Mouse (Mus musculus): ENCODE measurements around the gene Itsn2. TPM values are rescaled to one million over a fixed set of nuclear protein-coding genes. Genes with fewer than 3 reads are reported as not detected.
A peak's percentile ranks its signal among the peaks of the same experiment; 100 is the strongest.
"Not testable (repeated sequence)": the region's sequence is repeated elsewhere in the genome, so short reads cannot be mapped to it uniquely, and the experiment has no call there.

Itsn2 gene
- total RNA-seq, 2 experiments from 2014 or later = 27.1 to 60.5 TPM

DNA sequence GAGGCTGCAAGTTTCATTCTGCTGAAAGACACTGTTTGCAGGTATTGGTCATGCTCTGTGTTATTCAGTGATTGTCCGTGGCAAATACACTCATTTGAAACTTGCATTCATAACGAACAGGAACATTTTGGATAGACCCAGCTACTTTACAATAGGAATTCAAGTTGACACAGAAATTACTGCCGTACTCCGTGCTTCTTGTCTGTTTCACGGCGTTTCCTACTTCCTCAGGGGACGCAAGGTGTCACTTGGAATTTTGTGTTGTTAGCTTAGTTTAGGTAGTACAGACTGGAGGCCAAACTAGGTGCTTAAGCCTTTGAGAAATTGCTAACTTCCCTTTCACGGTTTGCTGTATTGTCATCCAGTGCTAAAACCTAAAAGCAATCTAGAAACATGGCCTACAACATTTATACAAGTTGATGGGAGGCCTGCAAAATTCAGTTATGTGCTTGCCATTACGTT, 1.5 kb downstream of the Itsn2 start:
- no peak for ATAC-seq (replicated peaks; ENCODE audit: low FRiP score, poor library complexity, severe bottlenecking)

DNA sequence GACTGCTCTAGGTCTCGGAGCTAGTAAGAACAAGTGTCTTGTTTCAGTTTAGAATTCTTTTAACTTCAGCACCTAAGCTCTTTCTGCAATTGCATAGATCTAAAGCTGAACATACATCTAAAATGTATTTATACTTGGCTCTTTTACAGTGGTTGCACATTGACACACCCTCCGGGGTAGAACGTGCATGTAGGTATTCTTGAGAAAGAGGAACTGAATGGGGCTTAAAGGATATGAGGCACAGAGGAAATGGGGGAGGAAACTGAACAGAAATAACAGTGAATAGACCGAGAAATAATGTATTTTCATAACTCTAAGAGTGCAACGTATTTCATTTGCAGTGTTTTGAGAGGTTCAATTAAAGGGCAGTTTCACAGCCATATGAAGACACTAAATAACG, 2.6 kb downstream of the Itsn2 start:
- no peak for ATAC-seq (replicated peaks; ENCODE audit: low FRiP score, poor library complexity, severe bottlenecking)

DNA sequence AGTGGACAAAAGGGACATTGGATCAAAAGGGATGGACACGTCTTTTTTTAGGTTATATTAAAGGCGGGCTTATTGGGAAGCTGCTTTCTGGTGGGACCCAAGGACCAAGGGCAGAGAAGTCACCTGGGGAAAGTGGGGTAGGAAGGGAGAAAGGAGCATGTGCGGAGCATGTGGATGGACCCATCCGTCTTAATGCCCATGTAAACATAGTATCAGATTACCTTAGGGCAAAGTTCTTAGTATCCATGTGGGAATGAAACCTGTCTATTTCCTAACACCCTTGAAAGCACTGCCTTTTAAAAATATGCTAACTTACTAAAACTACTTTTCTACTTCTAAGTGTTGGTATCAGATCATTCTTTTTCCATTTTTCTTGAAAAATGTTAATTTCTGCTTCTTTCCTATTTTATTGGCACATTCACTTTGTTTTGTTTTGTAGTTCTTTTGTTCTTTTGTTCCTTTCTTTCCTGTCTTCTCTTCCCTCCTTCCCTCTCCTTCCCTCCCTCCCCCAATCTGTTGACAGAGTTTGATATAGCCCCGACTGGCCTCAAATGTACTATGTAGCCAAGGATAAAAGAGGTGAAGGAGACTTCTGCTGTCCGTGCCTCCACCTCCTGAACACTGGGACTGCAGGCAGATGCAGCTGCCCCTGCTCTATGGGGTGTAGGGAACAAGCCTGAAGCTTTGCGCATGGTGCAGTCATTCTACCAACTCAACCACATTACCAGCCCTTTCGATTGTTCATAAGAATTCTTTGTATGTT, 6.4 kb downstream of the Itsn2 start:
- no peak for ATAC-seq (replicated peaks; ENCODE audit: low FRiP score, poor library complexity, severe bottlenecking)

DNA sequence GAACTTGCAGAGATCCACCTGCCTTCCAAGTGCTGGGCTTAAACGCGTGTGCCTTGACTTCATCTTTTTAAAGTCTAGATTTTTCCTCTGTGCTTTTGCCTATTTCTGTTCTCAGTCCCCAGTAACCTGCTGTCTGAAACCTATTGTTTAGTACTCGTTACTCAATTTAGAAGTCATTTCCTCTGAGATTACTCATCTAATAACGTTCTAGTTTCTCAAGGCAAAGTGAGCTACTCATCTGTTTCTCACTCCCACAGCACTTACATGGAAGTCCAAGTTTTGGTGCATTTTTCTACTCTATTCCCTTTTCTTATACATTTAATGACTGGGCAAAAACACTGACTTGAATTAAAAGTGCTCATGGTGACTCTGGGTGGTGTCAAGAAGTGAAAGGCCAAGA, 7.3 kb downstream of the Itsn2 start:
- ATAC-seq (replicated peaks; ENCODE audit: low FRiP score, poor library complexity, severe bottlenecking) = no peak

DNA sequence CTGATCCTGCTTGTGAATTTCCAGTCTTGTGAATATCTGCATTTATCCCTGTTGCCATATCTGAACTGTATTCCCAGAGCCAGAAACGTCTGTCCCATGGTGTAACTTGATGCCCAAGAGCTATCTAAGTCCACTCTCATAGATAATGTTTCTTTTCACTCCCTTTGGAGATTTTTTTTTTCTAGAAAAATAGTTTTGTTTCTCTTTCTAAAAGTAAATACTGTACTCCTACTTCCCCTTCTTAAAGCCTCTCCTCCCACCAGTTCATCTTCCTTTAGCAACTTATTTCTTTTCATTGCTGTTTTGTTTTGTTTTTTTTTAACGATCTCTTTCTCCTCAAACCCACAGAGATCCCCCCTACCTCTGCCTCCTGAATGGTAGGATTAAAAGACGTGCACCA, 14.2 kb downstream of the Itsn2 start:
- no peak for ATAC-seq (replicated peaks; ENCODE audit: low FRiP score, poor library complexity, severe bottlenecking)

DNA sequence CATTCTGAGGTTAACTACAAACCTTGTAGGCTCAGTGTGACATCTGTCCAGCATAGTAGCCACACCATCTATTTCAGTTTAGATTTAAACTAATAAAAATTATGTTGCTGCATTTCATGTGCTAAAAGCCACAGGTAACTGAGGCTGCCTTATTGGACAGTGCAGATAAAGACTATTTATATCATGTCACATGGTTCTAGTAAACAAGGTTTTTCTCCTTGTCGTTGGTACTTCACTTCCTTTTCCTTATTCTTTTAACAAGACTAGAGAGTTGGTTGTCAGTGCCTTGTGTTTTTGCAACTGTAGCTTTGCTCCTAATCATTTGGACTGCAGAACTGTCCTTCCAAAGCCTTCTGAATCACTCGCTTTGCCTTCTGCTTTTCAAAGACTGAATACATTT, 22.3 kb downstream of the Itsn2 start:
- ATAC-seq (replicated peaks; ENCODE audit: low FRiP score, poor library complexity, severe bottlenecking) = no peak

DNA sequence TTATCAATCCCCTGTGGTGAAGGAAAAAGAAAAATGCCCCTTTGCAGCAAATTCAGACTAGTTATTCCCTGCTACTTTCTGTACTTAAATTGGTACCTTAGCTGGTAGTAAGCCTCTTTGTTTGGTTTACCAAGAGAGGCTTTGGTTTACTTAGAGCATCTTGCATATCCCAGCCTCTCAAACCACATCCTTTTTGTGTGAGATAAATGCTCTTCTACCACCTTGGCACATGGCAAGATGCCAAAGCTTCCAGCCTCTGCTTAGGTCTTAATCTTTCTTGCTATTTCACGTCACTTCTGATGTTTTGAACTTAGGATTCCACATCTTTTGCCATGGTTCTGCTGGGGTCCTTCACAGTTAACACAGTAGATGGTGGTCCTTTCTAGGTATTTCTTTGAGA, 31.8 kb downstream of the Itsn2 start:
- no peak for ATAC-seq (replicated peaks; ENCODE audit: low FRiP score, poor library complexity, severe bottlenecking)

DNA sequence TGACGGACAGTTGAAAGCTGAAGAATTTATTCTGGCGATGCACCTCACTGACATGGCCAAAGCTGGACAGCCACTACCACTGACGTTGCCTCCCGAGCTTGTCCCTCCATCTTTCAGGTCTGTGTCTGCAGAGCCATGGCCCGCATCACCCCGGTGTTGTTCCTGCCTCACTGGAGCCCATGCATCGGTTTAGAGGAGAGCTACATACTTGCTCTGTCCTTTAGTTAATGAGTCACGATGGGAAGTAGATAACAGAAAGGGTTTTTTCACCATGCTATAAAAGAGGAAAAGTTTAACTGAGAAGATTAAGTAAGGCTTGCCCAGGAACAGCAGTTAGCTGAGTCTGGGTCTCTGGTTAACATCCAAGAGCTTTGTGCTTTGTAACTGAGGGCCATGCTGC, 40.5 kb downstream of the Itsn2 start:
- no peak for ATAC-seq (replicated peaks; ENCODE audit: low FRiP score, poor library complexity, severe bottlenecking)

DNA sequence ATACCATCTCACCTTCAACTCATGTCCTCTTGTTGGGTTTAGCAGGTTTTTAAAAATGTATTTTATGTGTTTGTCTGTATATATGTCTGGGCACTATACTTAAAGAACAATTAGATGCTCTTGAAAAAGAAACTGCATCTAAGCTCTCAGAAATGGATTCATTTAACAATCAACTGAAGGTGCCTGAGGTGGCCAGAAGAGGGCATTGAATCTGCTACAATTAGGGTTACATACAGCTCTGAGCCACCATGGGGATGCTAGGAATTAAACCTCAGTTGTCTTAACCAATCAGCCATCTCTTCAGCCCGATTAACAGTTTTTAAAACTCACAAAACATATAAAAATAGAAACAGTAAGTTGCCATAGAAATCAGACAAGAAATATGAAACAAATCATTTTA, 46.0 kb downstream of the Itsn2 start:
- no peak for ATAC-seq (replicated peaks; ENCODE audit: low FRiP score, poor library complexity, severe bottlenecking)

DNA sequence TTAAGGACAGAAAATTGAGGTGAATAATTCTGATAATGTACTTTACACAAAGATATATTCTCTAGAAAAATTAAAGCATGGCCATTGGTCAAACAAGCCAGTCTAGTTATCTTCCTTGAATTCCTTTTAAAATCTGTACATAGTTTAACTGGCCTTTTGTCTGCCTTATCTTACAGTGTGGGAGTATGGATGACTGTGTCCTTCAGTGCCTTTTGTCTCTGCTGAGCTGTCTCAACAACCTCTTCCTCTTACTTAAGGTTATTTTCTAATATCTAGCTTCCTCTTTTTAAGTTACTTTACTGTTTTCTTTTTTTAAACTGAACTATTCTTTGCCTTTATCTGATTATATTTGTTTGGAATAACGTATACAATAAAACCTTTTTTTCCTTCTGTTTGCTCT, 48.3 kb downstream of the Itsn2 start:
- ATAC-seq (replicated peaks; ENCODE audit: low FRiP score, poor library complexity, severe bottlenecking) = no peak

DNA sequence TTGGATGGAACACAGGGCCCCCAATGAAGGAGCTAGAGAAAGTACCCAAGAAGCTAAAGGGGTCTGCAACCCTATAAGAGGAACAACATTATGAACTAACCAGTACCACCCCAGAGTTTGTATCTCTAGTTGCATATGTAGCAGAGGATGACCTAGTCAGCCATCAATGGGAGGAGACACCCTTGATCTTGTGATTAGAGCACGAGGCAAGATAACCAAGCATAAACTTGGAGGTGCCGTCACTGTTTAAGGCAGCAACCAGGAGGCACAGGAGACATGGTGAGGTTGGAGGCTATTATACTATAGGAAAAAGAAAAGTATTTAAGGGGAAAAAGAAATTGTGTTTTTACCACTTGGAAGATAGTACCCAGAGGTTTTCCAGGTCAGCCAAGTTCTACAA, 64.4 kb downstream of the Itsn2 start:
- ATAC-seq (replicated peaks; ENCODE audit: low FRiP score, poor library complexity, severe bottlenecking) = no peak

DNA sequence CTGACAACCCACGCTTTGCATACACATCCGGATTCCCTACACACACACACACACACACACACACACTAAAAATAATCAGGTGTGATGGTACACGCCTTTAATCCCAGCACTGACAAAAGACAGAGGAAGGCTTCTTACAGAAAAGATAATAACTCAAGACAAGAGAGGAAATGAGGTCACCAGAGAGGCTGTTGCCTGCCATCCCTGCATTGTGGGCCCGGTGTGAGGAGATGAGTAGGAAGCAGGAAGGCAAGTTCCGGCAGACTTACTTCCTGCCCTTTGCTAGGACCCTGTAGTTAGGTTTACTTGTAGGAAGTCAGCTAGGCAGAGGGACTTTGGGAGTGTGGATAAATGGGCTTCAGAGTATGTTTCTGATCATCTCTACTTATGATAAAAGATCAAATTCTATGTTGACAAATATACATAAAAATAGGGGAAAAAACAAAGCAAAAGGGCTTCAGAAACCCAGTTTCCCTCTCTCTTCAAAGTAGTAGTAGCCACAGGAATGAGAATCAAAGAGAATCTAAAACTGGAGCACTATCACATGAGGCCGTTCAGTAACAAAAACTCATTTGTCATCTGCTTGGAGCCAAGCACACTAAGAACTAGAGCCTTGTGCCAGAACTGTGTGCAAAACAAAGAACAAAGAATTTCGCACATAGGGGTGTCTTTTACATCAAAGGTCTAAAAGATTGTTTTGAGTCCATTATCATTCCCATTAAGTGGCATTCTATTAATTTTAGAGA, 72.7 kb downstream of the Itsn2 start:
- no peak for ATAC-seq (replicated peaks; ENCODE audit: low FRiP score, poor library complexity, severe bottlenecking)

DNA sequence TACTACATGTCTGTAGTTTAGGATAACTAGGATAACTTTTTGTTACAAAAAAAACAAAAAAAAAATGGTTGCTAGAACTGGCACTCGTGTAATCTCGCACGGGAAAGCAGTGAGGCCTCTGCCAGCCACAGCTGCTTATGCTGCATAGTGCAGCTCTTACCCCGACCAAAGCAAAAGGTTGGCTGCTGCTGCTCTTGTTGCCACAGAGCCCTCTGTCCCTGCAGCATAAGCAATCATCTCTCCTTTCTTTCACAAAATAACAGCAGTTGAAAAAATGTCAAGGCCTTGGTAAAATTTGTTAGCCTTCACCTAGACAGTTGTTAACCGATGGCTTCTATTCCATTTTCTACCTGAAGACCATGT, 73.2 kb downstream of the Itsn2 start:
- no peak for ATAC-seq (replicated peaks; ENCODE audit: low FRiP score, poor library complexity, severe bottlenecking)

DNA sequence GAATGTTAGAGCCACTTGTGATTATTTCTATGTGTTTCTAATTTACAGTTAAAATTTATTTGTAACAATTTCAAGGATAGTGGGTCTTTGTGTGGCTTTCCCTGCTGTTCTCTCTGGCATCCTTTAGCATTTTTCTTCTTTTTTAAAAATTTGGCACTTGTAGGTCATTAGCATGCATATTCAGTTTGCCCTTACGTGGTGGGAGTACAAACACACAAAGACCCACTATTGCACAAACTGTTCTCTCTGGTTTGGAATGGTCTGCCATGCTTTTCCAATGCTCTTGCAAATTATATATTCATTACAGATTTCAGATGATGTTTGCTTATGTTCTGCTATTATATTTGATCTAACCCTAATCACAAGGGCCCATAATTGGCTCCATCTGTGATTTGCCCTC, 83.9 kb downstream of the Itsn2 start:
- no peak for ATAC-seq (replicated peaks; ENCODE audit: low FRiP score, poor library complexity, severe bottlenecking)

DNA sequence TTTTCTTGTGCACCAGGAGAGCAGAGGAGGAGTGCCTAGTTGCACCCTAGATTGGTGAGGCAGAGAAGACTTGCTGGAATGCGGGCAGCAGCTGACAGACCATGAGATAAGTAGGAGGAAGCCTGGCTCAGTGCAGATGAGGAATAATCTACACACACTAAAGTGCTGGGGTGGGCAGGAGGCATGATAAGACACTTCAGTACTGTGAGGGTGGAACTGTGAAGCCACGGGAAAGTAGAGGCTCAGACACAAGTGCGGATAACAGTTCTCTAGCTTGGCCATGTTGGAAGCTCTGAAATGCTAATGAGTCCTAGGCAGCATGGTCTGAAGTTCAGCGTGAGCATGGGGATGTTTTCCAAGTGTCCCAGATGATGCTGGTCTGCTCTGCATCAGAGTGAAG, 87.5 kb downstream of the Itsn2 start:
- ATAC-seq (replicated peaks; ENCODE audit: low FRiP score, poor library complexity, severe bottlenecking) = peak; percentile 93

DNA sequence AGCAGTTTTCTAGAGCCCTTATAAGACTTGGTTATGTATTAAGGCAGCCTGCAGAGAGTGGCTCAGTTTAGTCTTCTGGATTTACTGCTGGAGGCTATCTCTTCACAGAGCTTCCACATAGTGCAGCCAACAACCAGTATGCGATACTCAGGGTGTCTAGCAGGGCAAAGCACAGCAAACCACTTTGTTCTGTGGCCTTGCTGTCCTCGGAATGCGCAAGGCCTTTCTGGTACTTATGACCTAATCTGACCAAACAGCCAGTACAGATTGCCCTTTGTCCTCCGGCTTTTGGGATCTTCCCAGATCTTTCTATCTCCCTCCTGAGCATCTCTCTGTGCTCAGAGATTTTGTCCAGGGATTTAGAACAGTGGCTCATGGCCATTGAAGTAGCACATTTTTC, 93.0 kb downstream of the Itsn2 start:
- ATAC-seq (replicated peaks; ENCODE audit: low FRiP score, poor library complexity, severe bottlenecking) = no peak

DNA sequence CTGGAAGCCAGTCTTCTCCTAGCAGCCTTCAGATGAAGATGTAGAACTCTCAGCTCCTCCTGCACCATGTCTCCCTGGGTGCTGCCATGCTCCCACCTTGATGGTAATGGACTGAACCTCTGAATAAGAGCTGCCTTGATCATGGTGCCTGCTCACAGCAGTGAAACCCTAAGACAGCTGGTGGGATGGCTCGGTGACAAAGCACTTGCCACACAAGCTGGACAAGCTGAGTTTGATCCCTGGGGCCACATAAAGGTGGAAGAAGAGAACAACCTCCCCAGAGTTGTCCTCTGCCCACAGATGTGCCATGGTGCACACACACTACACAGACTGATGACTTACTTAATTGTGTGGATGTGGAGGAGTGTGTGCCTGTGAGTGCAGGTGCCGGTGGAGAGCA, 95.9 kb downstream of the Itsn2 start:
- no peak for ATAC-seq (replicated peaks; ENCODE audit: low FRiP score, poor library complexity, severe bottlenecking)

DNA sequence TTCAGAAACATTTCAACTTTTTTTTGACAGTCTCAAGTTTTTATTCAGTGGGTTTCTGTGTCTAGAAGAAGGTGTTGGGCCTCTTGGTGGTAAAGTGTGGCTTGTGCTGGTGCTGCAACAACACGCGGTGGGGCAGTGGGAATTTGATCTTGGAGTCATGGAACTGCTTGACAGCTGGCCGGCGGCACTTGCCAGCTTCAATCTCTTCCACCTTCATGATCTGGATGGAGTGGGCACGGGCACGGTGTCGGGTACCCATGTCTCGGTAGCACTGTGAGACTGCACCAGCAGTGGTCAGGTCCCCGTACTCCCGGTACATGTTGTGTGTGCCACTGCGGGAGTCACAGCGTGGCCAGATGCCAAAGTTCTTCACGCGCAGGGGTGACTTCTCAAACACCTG, 96.9 kb downstream of the Itsn2 start:
- no peak for ATAC-seq (replicated peaks; ENCODE audit: low FRiP score, poor library complexity, severe bottlenecking)

DNA sequence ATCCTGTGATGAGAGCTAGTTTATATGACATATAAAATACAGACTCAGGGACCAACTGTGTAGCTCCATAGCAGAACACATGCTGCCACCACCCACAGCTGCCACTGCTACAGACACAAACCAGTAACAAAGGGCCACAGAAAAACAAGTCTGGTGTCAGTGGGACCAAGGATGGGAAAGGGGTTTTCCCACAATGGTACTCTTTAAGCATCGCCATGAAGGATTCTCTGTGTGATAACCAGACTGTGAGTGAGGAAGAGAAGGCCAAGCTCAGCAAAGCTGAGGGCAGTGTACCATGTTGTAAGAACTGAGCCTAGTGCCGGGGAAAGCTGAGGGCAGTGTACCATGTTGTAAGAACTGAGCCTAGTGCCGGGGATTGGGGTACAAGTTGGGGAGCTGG, 98.8 kb downstream of the Itsn2 start:
- ATAC-seq (replicated peaks; ENCODE audit: low FRiP score, poor library complexity, severe bottlenecking) = no peak

DNA sequence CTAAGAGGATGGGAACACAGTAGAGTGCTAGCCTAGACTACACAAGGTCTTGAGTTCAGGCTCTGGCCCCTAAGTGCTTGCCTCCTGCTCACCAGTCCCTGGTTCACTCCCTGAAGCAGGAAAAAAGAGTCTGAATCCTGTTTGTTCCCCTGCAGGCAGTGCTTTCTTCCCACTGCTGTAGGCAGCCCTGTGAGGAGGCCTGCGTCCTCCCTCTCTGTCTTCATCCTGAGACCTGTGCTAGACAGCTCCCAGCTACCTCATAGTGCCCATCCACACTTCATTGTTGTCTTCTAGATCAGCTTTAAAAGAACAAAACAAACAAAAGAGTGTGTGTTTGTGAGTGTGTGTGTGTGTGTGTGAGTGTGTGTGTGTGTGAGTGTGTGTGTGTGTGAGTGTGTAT, 102.1 kb downstream of the Itsn2 start:
- ATAC-seq (replicated peaks; ENCODE audit: low FRiP score, poor library complexity, severe bottlenecking) = no peak

DNA sequence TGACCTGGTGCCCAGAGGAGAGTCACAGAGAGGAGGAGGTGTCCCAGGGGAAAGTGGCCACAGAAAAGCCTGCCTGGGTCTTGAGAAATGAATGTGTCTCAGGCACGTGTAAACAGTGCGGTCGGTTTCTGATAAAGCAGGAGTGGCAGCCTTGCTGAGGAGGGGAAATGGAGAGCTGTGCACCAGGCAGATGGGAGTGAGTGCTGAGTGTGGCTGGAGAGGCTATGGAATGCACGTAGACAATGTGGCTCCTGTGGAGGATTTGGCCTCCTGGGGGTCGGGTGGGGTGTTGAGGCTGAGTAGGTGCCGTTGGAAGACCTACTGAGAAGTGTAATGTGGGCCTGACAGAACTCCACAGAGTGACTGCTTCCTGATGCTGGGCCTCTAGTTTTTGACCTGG, 113.2 kb downstream of the Itsn2 start:
- ATAC-seq (replicated peaks; ENCODE audit: low FRiP score, poor library complexity, severe bottlenecking) = not testable (repeated sequence)

DNA sequence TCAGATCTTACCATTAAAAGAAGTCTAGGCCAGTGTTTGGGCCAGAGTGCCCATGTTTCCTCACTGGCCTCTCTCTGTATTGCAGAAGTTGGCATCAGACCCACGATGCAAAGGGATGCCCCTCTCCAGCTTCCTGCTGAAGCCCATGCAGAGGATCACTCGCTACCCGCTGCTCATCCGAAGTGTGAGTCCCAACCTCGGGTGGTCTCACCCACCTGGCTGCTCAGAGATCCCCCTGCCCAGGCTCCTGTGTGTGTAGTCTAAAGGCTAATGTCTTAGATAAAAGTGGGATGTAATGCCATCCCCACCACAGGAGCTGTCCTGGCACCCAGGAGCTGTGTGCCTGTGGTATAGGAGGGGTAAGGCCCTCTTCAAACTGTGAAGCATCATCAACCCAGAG, 113.7 kb downstream of the Itsn2 start:
- no peak for ATAC-seq (replicated peaks; ENCODE audit: low FRiP score, poor library complexity, severe bottlenecking)

Data from erythroblast, adult 5-6 weeks (primary cell).